Mouse (Mus musculus) macrophage (primary cell): ENCODE data around the gene Plcd3. TPM values are rescaled to one million over a fixed set of nuclear protein-coding genes. Genes with fewer than 3 reads are reported as not detected.

Experiments used
- H3K27ac ChIP-seq: fragments of 350-480 bp; formaldehyde crosslinking; 2 replicates; pipeline ENCODE4 v1.9.0; 2021
- H3K36me3 ChIP-seq: fragments of 350-480 bp; formaldehyde crosslinking; 2 replicates; pipeline ENCODE4 v1.9.0; 2021; ENCODE audit errors: inconsistent target
- H3K4me3 ChIP-seq: fragments of 350-480 bp; formaldehyde crosslinking; 2 replicates; pipeline ENCODE4 v1.9.0; 2021; ENCODE audit errors: inconsistent target
- H3K79me2 ChIP-seq: fragments of 350-480 bp; formaldehyde crosslinking; 2 replicates; pipeline ENCODE4 v1.9.0; 2021; ENCODE audit errors: inconsistent target
- WGBS: methylation state at CpG from one replicate; pipeline ENCODE4 v1.1.7; 2026; ENCODE audit warnings: inconsistent platforms; ENCODE audit not compliant: missing documents; 5-methylcytosine and 5-hydroxymethylcytosine counted together
- polyA plus RNA-seq: library from polyadenylated mRNA; stranded (reverse); fragments of 250-400 nt; gene quantifications from 3 replicates; pipeline ENCODE4 v1.2.4, GENCODE M21; 2018; ENCODE audit warnings: inconsistent platforms

The Plcd3 gene
- polyA plus RNA-seq, 1 experiment from 2014 or later: not detected

GRCm38 (mm10) chr11:103113005-103113404 is 11.5 kb upstream of the Plcd3 start:
- Histone ChIP-seq H3K4me3 (no peak overlapping the region), H3K36me3 (no peaks in the 10 kb centered on the region), H3K27ac (no peak overlapping the region), H3K79me2 (peaks cover 21% of the 10 kb centered on the region; the same call in 1 of the 2 replicates)
- 89% methylated on average over 12 of the region's 12 CpGs for WGBS

GRCm38 (mm10) chr11:103112552-103112912 is 11.1 kb upstream of the Plcd3 start:
- WGBS: 79% methylated on average over 9 of the region's 9 CpGs
- no peaks in the 10 kb centered on the region for H3K36me3 ChIP-seq
- H3K4me3 ChIP-seq: no peak overlapping the region
- peaks cover 17% of the 10 kb centered on the region; the same call in 1 of the 2 replicates for H3K79me2 ChIP-seq
- H3K27ac ChIP-seq: no peak overlapping the region

- Histone ChIP-seq H3K4me3 (no peak overlapping the region), H3K27ac (no peak overlapping the region), H3K36me3 (no peaks in the 10 kb centered on the region), H3K79me2 (peaks cover 11% of the 10 kb centered on the region; the same call in 1 of the 2 replicates)
- 16% methylated on average over 28 of the region's 28 CpGs for WGBS
Measured at GRCm38 (mm10) chr11:103111881-103112551, 10.6 kb upstream of the Plcd3 start.

GRCm38 (mm10) chr11:103111301-103111700 is 9.8 kb upstream of the Plcd3 start:
- H3K79me2 ChIP-seq: peaks cover 7% of the 10 kb centered on the region; the same call in 1 of the 2 replicates
- no peak overlapping the region for H3K27ac ChIP-seq
- WGBS: 85% methylated on average over 10 of the region's 10 CpGs
- H3K36me3 ChIP-seq: no peaks in the 10 kb centered on the region
- H3K4me3 ChIP-seq: no peak overlapping the region

GRCm38 (mm10) chr11:103106386-103106785 is 4.9 kb upstream of the Plcd3 start:
- H3K4me3 ChIP-seq: no peak overlapping the region
- H3K36me3 ChIP-seq: no peaks in the 10 kb centered on the region
- H3K79me2 ChIP-seq: no peaks in the 10 kb centered on the region
- H3K27ac ChIP-seq: no peak overlapping the region
- 90% methylated on average over 3 of the region's 4 CpGs for WGBS

- Histone ChIP-seq H3K27ac (no peak overlapping the region), H3K36me3 (no peaks in the 10 kb centered on the region), H3K79me2 (no peaks in the 10 kb centered on the region), H3K4me3 (no peak overlapping the region)
- 94% methylated on average over 6 of the region's 6 CpGs for WGBS
Measured at GRCm38 (mm10) chr11:103105810-103106209, 4.4 kb upstream of the Plcd3 start.

- H3K4me3 ChIP-seq: no peak overlapping the region
- H3K36me3 ChIP-seq: no peaks in the 10 kb centered on the region
- H3K79me2 ChIP-seq: no peaks in the 10 kb centered on the region
- H3K27ac ChIP-seq: no peak overlapping the region
- 95% methylated on average over 13 of the region's 14 CpGs for WGBS
Measured at GRCm38 (mm10) chr11:103105180-103105725, 3.8 kb upstream of the Plcd3 start.

- H3K27ac ChIP-seq: no peak overlapping the region
Measured at GRCm38 (mm10) chr11:103104469-103104868, 3.0 kb upstream of the Plcd3 start.

GRCm38 (mm10) chr11:103103621-103104020 is 2.2 kb upstream of the Plcd3 start:
- Histone ChIP-seq H3K27ac (0 out of 2 replicates have a peak overlapping the region, but pooled peaks have one; percentile 12), H3K36me3 (no peaks in the 10 kb centered on the region), H3K4me3 (peak overlapping the region; percentile 85), H3K79me2 (no peaks in the 10 kb centered on the region)
- WGBS: 48% methylated on average over 7 of the region's 8 CpGs

More at GRCm38 (mm10) chr11:103104469-103104868, 3.0 kb upstream of the Plcd3 start:
- Histone ChIP-seq H3K4me3 (no peak overlapping the region), H3K36me3 (no peaks in the 10 kb centered on the region), H3K79me2 (no peaks in the 10 kb centered on the region)
- WGBS: 92% methylated on average over 7 of the region's 7 CpGs

GRCm38 (mm10) chr11:103102725-103103349 is 1.4 kb upstream of the Plcd3 start:
- under 1% methylated on average over 35 of the region's 35 CpGs for WGBS
- Histone ChIP-seq H3K4me3 (peak overlapping the region; percentile 85), H3K27ac (peak overlapping the region; percentile 12; the same call in 1 of the 2 replicates), H3K79me2 (no peaks in the 10 kb centered on the region), H3K36me3 (no peaks in the 10 kb centered on the region)

GRCm38 (mm10) chr11:103101866-103102501 is 526 bp upstream of the Plcd3 start:
- 4% methylated on average over 30 of the region's 30 CpGs for WGBS
- Histone ChIP-seq H3K79me2 (no peaks in the 10 kb centered on the region), H3K27ac (no peak overlapping the region), H3K36me3 (no peaks in the 10 kb centered on the region), H3K4me3 (peak overlapping the region; percentile 24)

- 74% methylated on average over 8 of the region's 8 CpGs for WGBS
- no peak overlapping the region for H3K4me3 ChIP-seq
- no peaks in the 10 kb centered on the region for H3K36me3 ChIP-seq
- H3K79me2 ChIP-seq: no peaks in the 10 kb centered on the region
- no peak overlapping the region for H3K27ac ChIP-seq
Measured at GRCm38 (mm10) chr11:103100361-103100760, 1.1 kb downstream of the Plcd3 start.

- H3K36me3 ChIP-seq: no peaks in the 10 kb centered on the region
- H3K79me2 ChIP-seq: no peaks in the 10 kb centered on the region
- no peak overlapping the region for H3K27ac ChIP-seq
- H3K4me3 ChIP-seq: no peak overlapping the region
- 88% methylated on average over 12 of the region's 12 CpGs for WGBS
Measured at GRCm38 (mm10) chr11:103099352-103099940, 2.0 kb downstream of the Plcd3 start.

GRCm38 (mm10) chr11:103098531-103099190 is 2.8 kb downstream of the Plcd3 start:
- Histone ChIP-seq H3K79me2 (no peaks in the 10 kb centered on the region), H3K36me3 (no peaks in the 10 kb centered on the region), H3K4me3 (no peak overlapping the region), H3K27ac (no peak overlapping the region)
- 91% methylated on average over 11 of the region's 11 CpGs for WGBS
